Mouse (Mus musculus) left cerebral cortex, adult 2 months (tissue): ENCODE data around the gene Ada. TPM values are rescaled to one million over a fixed set of nuclear protein-coding genes. Genes with fewer than 3 reads are reported as not detected.
"Not testable (repeated sequence)": the region's sequence is repeated elsewhere in the genome, so short reads cannot be mapped to it uniquely, and the experiment has no call there.

ENCODE experiments used
- DNase-seq, 2 experiments: peaks; one replicate each; pipeline ENCODE4 v3.0.0; 2021 to 2022; ENCODE audit warnings: low spot score in 2 of 2, mixed read lengths in 1 of 2; ENCODE audit errors: extremely low spot score in 1 of 2
- H3K27ac ChIP-seq: fragments of 200-600 bp; 2 replicates; pipeline ENCODE4 v1.8.1; 2022
- H3K4me3 ChIP-seq: fragments of 200-600 bp; 2 replicates; pipeline ENCODE4 v1.8.1; 2022
- CTCF ChIP-seq: fragments of 200-600 bp; IDR thresholded peaks from 2 replicates; pipeline ENCODE4 v1.8.1; 2022; ENCODE audit warnings: antibody characterized with exemption, mild to moderate bottlenecking, moderate library complexity
- intact Hi-C: fragments of 180-260 bp; cut with DNase I; formaldehyde crosslinking; loops from one replicate; pipeline ENCODE4 v1.15.1; 2025
- total RNA-seq, 2 experiments: library from RNA; stranded (reverse); gene quantifications; 2 replicates each; pipeline ENCODE4 v1.2.3; 2021

Ada gene
- total RNA-seq, 2 experiments from 2014 or later, result 0.79 to 0.93 TPM

GRCm38 (mm10) chr2:163691846-163692605 lies 58.0 kb downstream of the Ada start:
- no peak overlapping the region for H3K4me3 ChIP-seq
- TF ChIP-seq CTCF, result no peak
- no peak for DNase-seq
- no peak overlapping the region for H3K27ac ChIP-seq
- intact Hi-C loops, result no loop called here

GRCm38 (mm10) chr2:163690409-163691304 lies 59.4 kb downstream of the Ada start:
- peak overlapping the region; percentile 6; the same call in 1 of the 2 replicates for H3K27ac ChIP-seq
- intact Hi-C loops, result no loop called here

GRCm38 (mm10) chr2:163689771-163690170 lies 60.3 kb downstream of the Ada start:
- no peak for DNase-seq
- TF ChIP-seq CTCF, result no peak
- H3K27ac ChIP-seq, result peak overlapping the region; percentile 25
- no peak overlapping the region for H3K4me3 ChIP-seq
- intact Hi-C loops, result no loop called here

More at GRCm38 (mm10) chr2:163690409-163691304, 59.4 kb downstream of the Ada start:
- H3K4me3 ChIP-seq, result no peak overlapping the region
- DNase-seq, result no peak
- TF ChIP-seq CTCF, result no peak

- H3K4me3 ChIP-seq, intact Hi-C loops, H3K27ac ChIP-seq, DNase-seq: not testable (repeated sequence)
Observed at GRCm38 (mm10) chr2:163688377-163688776, 61.7 kb downstream of the Ada start.

GRCm38 (mm10) chr2:163686886-163687285 lies 63.2 kb downstream of the Ada start:
- H3K4me3 ChIP-seq, result no peak overlapping the region
- peak overlapping the region; percentile 91 for H3K27ac ChIP-seq
- intact Hi-C loops, result no loop called here
- no peak for TF ChIP-seq CTCF
- no peak for DNase-seq

- no peak for DNase-seq
- Histone ChIP-seq H3K4me3 (no peak overlapping the region), H3K27ac (peak overlapping the region; percentile 91)
- TF ChIP-seq CTCF, result no peak
- intact Hi-C loops, result no loop called here
Observed at GRCm38 (mm10) chr2:163686233-163686632, 63.8 kb downstream of the Ada start.

GRCm38 (mm10) chr2:163685761-163686200 lies 64.3 kb downstream of the Ada start:
- intact Hi-C loops, result loop anchor here (1.0 to 2.0 kb wide), 2 partner anchors 10 to 33 kb away; no protein-coding TSS in a partner anchor

GRCm38 (mm10) chr2:163685287-163685686 lies 64.8 kb downstream of the Ada start:
- H3K27ac ChIP-seq, result peak overlapping the region; percentile 91
- no peak overlapping the region for H3K4me3 ChIP-seq
- intact Hi-C loops, result loop anchor here (1.0 to 2.0 kb wide), 2 partner anchors 10 to 34 kb away; no protein-coding TSS in a partner anchor
- no peak for DNase-seq
- no peak for TF ChIP-seq CTCF

More at GRCm38 (mm10) chr2:163685761-163686200, 64.3 kb downstream of the Ada start:
- Histone ChIP-seq H3K27ac (peak overlapping the region; percentile 91), H3K4me3 (no peak overlapping the region)
- no peak; the same call in 1 of the 2 replicates for TF ChIP-seq CTCF
- peak; percentile 54 to 56 for DNase-seq

- no peak overlapping the region for H3K27ac ChIP-seq
- intact Hi-C loops, result no loop called here
- TF ChIP-seq CTCF, result no peak
- no peak for DNase-seq
- no peak overlapping the region for H3K4me3 ChIP-seq
Observed at GRCm38 (mm10) chr2:163682344-163682743, 67.7 kb downstream of the Ada start.

GRCm38 (mm10) chr2:163676745-163677144 lies 73.3 kb downstream of the Ada start:
- no peak for TF ChIP-seq CTCF
- Histone ChIP-seq H3K4me3 (no peak overlapping the region), H3K27ac (peak overlapping the region; percentile 95)
- DNase-seq, result no peak
- intact Hi-C loops, result no loop called here

Other genes with a start within 250 kb of the Ada start
- gene Hnf4a, start 243.4 kb downstream of the Ada start, total RNA-seq, result not detected
- gene Ttpal, start 147.9 kb downstream of the Ada start, total RNA-seq, result 10 to 100 TPM; 69.9 to 81.2 TPM
- gene Serinc3, start 105.1 kb downstream of the Ada start, total RNA-seq, result 100 to 1,000 TPM; 213 to 234 TPM
- gene Pkig, start 91.9 kb downstream of the Ada start, total RNA-seq, result 100 to 1,000 TPM; 126 to 129 TPM
- gene Ccn5, start 70.6 kb upstream of the Ada start, total RNA-seq, result under 1 TPM; 0.19 to 0.38 TPM
- gene Kcnk15, start 103.4 kb upstream of the Ada start, total RNA-seq, result under 1 TPM in 1 of 2 experiments, not detected in 1; 0.28 TPM
- gene Rims4, start 168.4 kb upstream of the Ada start, total RNA-seq, result 10 to 100 TPM; 85.4 to 89.5 TPM
- gene Ywhab, start 244.7 kb upstream of the Ada start, total RNA-seq, result 100 to 1,000 TPM; 440 to 460 TPM